Mouse (Mus musculus) forebrain, postnatal 0 days (tissue): Measurements from ENCODE around the gene Olfr156. TPM values are rescaled to one million over a fixed set of nuclear protein-coding genes. Genes with fewer than 3 reads are reported as not detected.
"Not testable (repeated sequence)": the region's sequence is repeated elsewhere in the genome, so short reads cannot be mapped to it uniquely, and the experiment has no call there.

Source experiments
- ATAC-seq: fragments of 200-750 bp; cut with Nextera tagmentation; 2 replicates; pipeline ENCODE4 v1.8.0; 2017; ENCODE audit warnings: mild to moderate bottlenecking, moderate library complexity
- DNase-seq: peaks from one replicate; pipeline ENCODE4 v3.0.0-alpha.2; 2015
- H3K27ac ChIP-seq: fragments of 300-500 bp; sonication (generic); 2 replicates; pipeline ENCODE4 v1.5.1; 2014; ENCODE audit warnings: low read depth, mild to moderate bottlenecking, antibody characterized with exemption, low read length, moderate library complexity, mixed read lengths
- H3K27me3 ChIP-seq: fragments of 300-500 bp; sonication (generic); 2 replicates; pipeline ENCODE4 v1.6.1; 2014; ENCODE audit warnings: mild to moderate bottlenecking, low read length, mixed read lengths; ENCODE audit not compliant: insufficient read depth
- H3K36me3 ChIP-seq: fragments of 300-500 bp; sonication (generic); 2 replicates; pipeline ENCODE4 v1.6.1; 2014; ENCODE audit warnings: mild to moderate bottlenecking, moderate library complexity; ENCODE audit not compliant: insufficient read depth
- H3K4me1 ChIP-seq: fragments of 300-500 bp; sonication (generic); 2 replicates; pipeline ENCODE4 v1.6.1; 2014; ENCODE audit warnings: antibody characterized with exemption; ENCODE audit not compliant: insufficient read depth
- H3K4me2 ChIP-seq: fragments of 300-500 bp; sonication (generic); 2 replicates; pipeline ENCODE4 v1.6.1; 2014; ENCODE audit warnings: low read depth, mild to moderate bottlenecking, moderate library complexity
- H3K4me3 ChIP-seq: fragments of 300-500 bp; sonication (generic); 2 replicates; pipeline ENCODE4 v1.5.1; 2014; ENCODE audit warnings: low read depth, low read length, mixed read lengths
- H3K9ac ChIP-seq: fragments of 300-500 bp; sonication (generic); 2 replicates; pipeline ENCODE4 v1.6.1; 2014; ENCODE audit warnings: mild to moderate bottlenecking
- H3K9me3 ChIP-seq: fragments of 300-500 bp; sonication (generic); 2 replicates; pipeline ENCODE4 v1.6.1; 2016; ENCODE audit warnings: low read length
- CTCF ChIP-seq: sonication (generic); IDR thresholded peaks from 2 replicates; pipeline ENCODE4 v1.5.1; 2016; ENCODE audit warnings: antibody characterized with exemption, control low read depth, low read depth
- WGBS: fragments of 180-500 bp; shearing (Covaris S2); extraction: QIAGEN DNeasy Blood & Tissue Kit; methylation state at CpG from one replicate; pipeline ENCODE4 v1.1.7; 2014; 5-methylcytosine and 5-hydroxymethylcytosine counted together
- polyA plus RNA-seq: library from polyadenylated mRNA; unstranded; fragments of >200 nt; fragmentation: Nextera tagmentation; extraction: Ambion mirVana; gene quantifications from 2 replicates; pipeline ENCODE4 v1.2.1, GENCODE M21; 2015
- total RNA-seq: library from RNA; depleted of rRNA; stranded (reverse); fragments of >200 nt; gene quantifications from 2 replicates; pipeline ENCODE4 v1.2.3, GENCODE M21; 2014; rRNA removed

The Olfr156 gene
- total and polyA plus RNA-seq, 2 experiments from 2014 or later, result not detected

- Histone ChIP-seq H3K36me3 (no peaks in the 10 kb centered on the region), H3K27me3 (no peaks in the 10 kb centered on the region), H3K27ac (no peak overlapping the region), H3K4me2 (no peak overlapping the region), H3K9ac (no peak overlapping the region), H3K9me3 (peaks cover 2% of the 10 kb centered on the region; the same call in 1 of the 2 replicates), H3K4me1 (no peaks in the 10 kb centered on the region), H3K4me3 (no peak overlapping the region)
- 83% methylated on average over 7 of the region's 7 CpGs for WGBS
- no peak for TF ChIP-seq CTCF
- no peak for DNase-seq
- no peak for ATAC-seq
These were observed 24.8 kb downstream of the Olfr156 start for GRCm38 (mm10) chr4:43798936-43799335.

DNA sequence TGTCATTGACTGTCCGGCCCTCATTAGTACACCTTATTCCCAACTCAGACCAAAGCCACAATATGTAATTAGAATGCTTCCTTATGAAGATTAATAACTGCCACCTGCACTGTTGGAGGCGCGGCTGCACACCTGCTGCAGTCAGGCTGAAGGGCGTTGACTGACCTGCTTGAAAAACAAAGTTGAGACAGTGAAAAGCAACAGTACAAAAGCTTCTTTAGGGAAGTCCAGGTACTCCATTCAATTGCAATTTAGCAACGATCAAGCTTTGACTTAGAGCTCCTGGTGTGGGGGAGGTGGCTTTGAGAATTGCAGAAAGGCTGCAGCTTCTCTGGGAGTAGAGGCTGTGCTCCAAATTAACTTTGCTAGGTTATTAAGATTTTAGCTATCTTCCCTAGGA lies 27.9 kb downstream of the Olfr156 start:
- not testable (repeated sequence) for H3K36me3 ChIP-seq, ATAC-seq, H3K9me3 ChIP-seq, DNase-seq, H3K9ac ChIP-seq, H3K27me3 ChIP-seq, H3K4me2 ChIP-seq, H3K4me1 ChIP-seq, H3K4me3 ChIP-seq, H3K27ac ChIP-seq
- 88% methylated on average over 5 of the region's 5 CpGs for WGBS

- Histone ChIP-seq H3K27me3 (no peaks in the 10 kb centered on the region), H3K27ac (no peak overlapping the region), H3K36me3 (no peaks in the 10 kb centered on the region), H3K4me2 (no peak overlapping the region), H3K4me1 (no peaks in the 10 kb centered on the region), H3K9me3 (no peaks in the 10 kb centered on the region), H3K4me3 (no peak overlapping the region), H3K9ac (no peak overlapping the region)
- TF ChIP-seq CTCF, result no peak
- ATAC-seq (no peak), DNase-seq (no peak)
- 75% methylated on average over 6 of the region's 6 CpGs for WGBS
These were observed 28.4 kb downstream of the Olfr156 start for GRCm38 (mm10) chr4:43795296-43795695.

DNA sequence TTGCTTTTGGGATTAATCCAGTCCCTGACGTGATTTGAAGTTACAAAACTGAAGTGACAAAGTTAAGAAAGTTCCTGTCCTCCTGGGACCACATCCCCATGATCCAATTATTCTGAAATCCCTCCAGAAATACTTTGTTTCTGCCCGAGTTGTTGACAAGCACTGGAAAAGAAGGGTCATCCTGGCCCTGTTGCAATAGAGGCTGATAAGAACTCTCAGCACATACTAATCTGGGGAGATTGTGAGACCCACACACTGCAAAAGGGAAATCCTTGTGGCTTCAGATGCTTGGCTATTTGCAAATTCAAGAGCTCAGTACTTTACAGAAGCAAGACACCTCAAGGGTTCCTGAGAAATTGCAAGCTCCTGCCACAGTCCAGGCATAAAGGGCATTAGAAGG lies 51.4 kb downstream of the Olfr156 start:
- Histone ChIP-seq H3K4me1 (no peaks in the 10 kb centered on the region), H3K4me3 (no peak overlapping the region), H3K27me3 (no peaks in the 10 kb centered on the region), H3K9me3 (no peaks in the 10 kb centered on the region), H3K27ac (no peak overlapping the region), H3K4me2 (no peak overlapping the region), H3K36me3 (no peaks in the 10 kb centered on the region), H3K9ac (no peak overlapping the region)
- DNase-seq (no peak), ATAC-seq (no peak)
- WGBS, result 27% methylated on average over 2 of the region's 2 CpGs
- TF ChIP-seq CTCF, result no peak

GRCm38 (mm10) chr4:43771626-43772025 lies 52.1 kb downstream of the Olfr156 start:
- no peak overlapping the region for H3K4me3 ChIP-seq
- H3K36me3 ChIP-seq, result no peaks in the 10 kb centered on the region
- no peak for ATAC-seq
- no peaks in the 10 kb centered on the region for H3K9me3 ChIP-seq
- no peak for DNase-seq
- no peak overlapping the region for H3K4me2 ChIP-seq
- H3K27me3 ChIP-seq, result no peaks in the 10 kb centered on the region
- H3K4me1 ChIP-seq, result no peaks in the 10 kb centered on the region
- no peak overlapping the region for H3K27ac ChIP-seq
- TF ChIP-seq CTCF, result no peak
- 57% methylated on average over 6 of the region's 6 CpGs for WGBS
- no peak overlapping the region for H3K9ac ChIP-seq

DNA sequence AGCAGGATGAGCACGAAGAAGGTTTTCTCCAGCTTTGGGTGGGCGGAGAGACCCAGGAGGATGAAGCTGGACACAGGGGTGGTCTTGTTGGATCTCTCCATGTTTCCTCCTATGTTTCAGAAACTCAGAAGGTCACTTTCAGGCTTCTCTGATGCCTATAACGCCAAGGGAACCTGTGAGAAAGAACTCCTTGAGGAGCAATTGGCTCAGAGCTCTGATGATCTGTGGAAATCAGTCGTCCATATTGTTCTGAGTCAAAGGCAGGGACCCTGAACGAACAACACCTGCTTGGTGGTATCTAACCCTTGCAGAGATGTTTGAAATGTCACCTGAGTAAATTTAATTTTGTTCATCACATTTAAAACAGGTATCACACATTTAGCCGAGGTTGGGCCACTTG lies 52.8 kb downstream of the Olfr156 start, which contains the start of gene Olfr159:
Olfr159 (minus strand) TSS at position 101 of the 400 bp plus-strand sequence.
- no peak for DNase-seq
- ATAC-seq, result no peak
- Histone ChIP-seq H3K4me1 (no peaks in the 10 kb centered on the region), H3K9ac (no peak within 1 kb of the TSS), H3K4me3 (no peak within 1 kb of the TSS), H3K27me3 (no peaks in the 10 kb centered on the region), H3K4me2 (no peak within 1 kb of the TSS), H3K27ac (no peak within 1 kb of the TSS), H3K9me3 (no peaks in the 10 kb centered on the region), H3K36me3 (no peaks in the 10 kb centered on the region)
- 85% methylated on average over 6 of the region's 6 CpGs for WGBS
- no peak for TF ChIP-seq CTCF

Other genes starting within 250 kb of the Olfr156 start
- 17.6 and 22.6 TPM in 2 replicates for gene Rgp1, start 245.2 kb downstream of the Olfr156 start, total RNA-seq
- gene Rgp1, start 245.2 kb downstream of the Olfr156 start, polyA plus RNA-seq, result 7.1 and 10.4 TPM in 2 replicates
- gene Gba2, start 245.0 kb downstream of the Olfr156 start, total RNA-seq, result 31.6 and 37.7 TPM in 2 replicates
- gene Gba2, start 245.0 kb downstream of the Olfr156 start, polyA plus RNA-seq, result 45.4 and 45.5 TPM in 2 replicates
- not detected in 2 replicates for gene Msmp, start 239.4 kb downstream of the Olfr156 start, total RNA-seq
- 0.38 and 1.9 TPM in 2 replicates for gene Msmp, start 239.4 kb downstream of the Olfr156 start, polyA plus RNA-seq
- gene Npr2, start 192.0 kb downstream of the Olfr156 start, total RNA-seq, result 28.2 and 35.3 TPM in 2 replicates
- gene Npr2, start 192.0 kb downstream of the Olfr156 start, polyA plus RNA-seq, result 7.9 and 9.1 TPM in 2 replicates
- gene Spag8, start 170.3 kb downstream of the Olfr156 start, total RNA-seq, result 5.8 and 6.1 TPM in 2 replicates
- 6.0 and 9.1 TPM in 2 replicates for gene Spag8, start 170.3 kb downstream of the Olfr156 start, polyA plus RNA-seq
- 53.6 and 61.9 TPM in 2 replicates for gene Hint2, start 167.4 kb downstream of the Olfr156 start, total RNA-seq
- 80.0 and 101 TPM in 2 replicates for gene Hint2, start 167.4 kb downstream of the Olfr156 start, polyA plus RNA-seq
- 21.3 and 27.4 TPM in 2 replicates for gene Tmem8b, start 154.9 kb downstream of the Olfr156 start, total RNA-seq
- 8.2 and 14.1 TPM in 2 replicates for gene Tmem8b, start 154.9 kb downstream of the Olfr156 start, polyA plus RNA-seq
- 0.08 TPM in 1 of 2 replicates, not detected in the other for gene Fam221b, start 154.8 kb downstream of the Olfr156 start, total RNA-seq
- 1.6 TPM in 2 replicates for gene Fam221b, start 154.8 kb downstream of the Olfr156 start, polyA plus RNA-seq
- not detected in 2 replicates for gene Olfr70, start 123.1 kb downstream of the Olfr156 start, total RNA-seq
- gene Olfr70, start 123.1 kb downstream of the Olfr156 start, polyA plus RNA-seq, result not detected in 2 replicates
- not detected in 2 replicates for gene Olfr71, start 113.6 kb downstream of the Olfr156 start, total RNA-seq
- not detected in 2 replicates for gene Olfr71, start 113.6 kb downstream of the Olfr156 start, polyA plus RNA-seq
- gene Hrct1, start 96.7 kb downstream of the Olfr156 start, total RNA-seq, result 1.7 TPM in 1 of 2 replicates, not detected in the other
- 0.75 and 1.0 TPM in 2 replicates for gene Hrct1, start 96.7 kb downstream of the Olfr156 start, polyA plus RNA-seq
- gene Spaar, start 93.9 kb downstream of the Olfr156 start, total RNA-seq, result 0.29 and 0.31 TPM in 2 replicates
- gene Spaar, start 93.9 kb downstream of the Olfr156 start, polyA plus RNA-seq, result 0.25 TPM in 2 replicates
- not detected in 2 replicates for gene Olfr159, start 52.9 kb downstream of the Olfr156 start, total RNA-seq
- gene Olfr159, start 52.9 kb downstream of the Olfr156 start, polyA plus RNA-seq, result not detected in 2 replicates
- not detected in 2 replicates for gene Olfr157, start 16.3 kb upstream of the Olfr156 start, total RNA-seq
- gene Olfr157, start 16.3 kb upstream of the Olfr156 start, polyA plus RNA-seq, result not detected in 2 replicates
- gene Olfr155, start 27.7 kb upstream of the Olfr156 start, total RNA-seq, result not detected in 2 replicates
- not detected in 2 replicates for gene Olfr155, start 27.7 kb upstream of the Olfr156 start, polyA plus RNA-seq
- gene Reck, start 51.6 kb upstream of the Olfr156 start, total RNA-seq, result 3.5 and 6.5 TPM in 2 replicates
- gene Reck, start 51.6 kb upstream of the Olfr156 start, polyA plus RNA-seq, result 2.2 and 2.8 TPM in 2 replicates
- 25.4 and 25.5 TPM in 2 replicates for gene Glipr2, start 133.5 kb upstream of the Olfr156 start, total RNA-seq
- 22.2 and 22.6 TPM in 2 replicates for gene Glipr2, start 133.5 kb upstream of the Olfr156 start, polyA plus RNA-seq
- gene Ccin, start 159.6 kb upstream of the Olfr156 start, total RNA-seq, result 0.19 and 0.46 TPM in 2 replicates
- gene Ccin, start 159.6 kb upstream of the Olfr156 start, polyA plus RNA-seq, result 0.08 TPM in 1 of 2 replicates, not detected in the other
- 579 and 718 TPM in 2 replicates for gene Clta, start 180.6 kb upstream of the Olfr156 start, total RNA-seq
- 377 and 380 TPM in 2 replicates for gene Clta, start 180.6 kb upstream of the Olfr156 start, polyA plus RNA-seq